Mouse (Mus musculus) megakaryocyte, embryonic 14.5 days (primary cell): ENCODE measurements around the gene Gm14139.
"Not testable (repeated sequence)": the region's sequence is repeated elsewhere in the genome, so short reads cannot be mapped to it uniquely, and the experiment has no call there.

Experiments used
- FLI1 ChIP-seq: IDR thresholded peaks from 2 replicates; pipeline ENCODE4 v1.6.1; 2012; ENCODE audit warnings: low read length, inconsistent platforms, mixed read lengths
- GATA1 ChIP-seq: IDR thresholded peaks from 3 replicates; pipeline ENCODE4 v1.6.1; 2012; ENCODE audit warnings: mixed read lengths, low read length, inconsistent platforms, borderline replicate concordance

DNA sequence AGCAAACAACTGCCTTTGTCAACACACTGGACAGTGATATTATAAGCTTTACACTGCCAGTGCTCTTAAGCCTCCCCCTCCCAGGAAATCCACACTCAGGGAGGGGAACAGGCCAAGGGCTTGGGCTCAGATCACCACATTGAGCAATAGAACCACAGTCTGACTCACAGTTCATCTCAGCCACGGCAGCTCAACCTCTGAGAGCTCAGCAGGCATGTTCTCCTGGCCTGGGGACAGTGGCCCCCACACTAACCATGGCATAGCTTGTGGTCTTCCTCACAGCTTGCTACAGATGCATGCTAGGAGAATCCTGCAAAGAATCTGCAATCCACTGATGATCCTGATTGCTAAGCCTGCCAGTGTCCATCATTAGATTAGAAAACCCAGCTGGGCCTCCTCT lies 49.6 kb upstream of the Gm14139 start:
- TF ChIP-seq GATA1, FLI1: not testable (repeated sequence)
